Mouse (Mus musculus) limb, embryonic 10.5 days (tissue): ENCODE measurements around the gene Dpp4. TPM values are rescaled to one million over a fixed set of nuclear protein-coding genes. Genes with fewer than 3 reads are reported as not detected.
A peak's percentile ranks its signal among the peaks of the same experiment; 100 is the strongest.

Experiments used
- DNase-seq: peaks from one replicate; pipeline ENCODE4 v3.0.0-alpha.2; 2017; ENCODE audit warnings: low spot score
- H3K27ac ChIP-seq: fragments of 300-500 bp; sonication (generic); 2 replicates; pipeline ENCODE4 v1.5.1; 2016; ENCODE audit warnings: mild to moderate bottlenecking
- H3K27me3 ChIP-seq: fragments of 300-500 bp; sonication (generic); 2 replicates; pipeline ENCODE4 v1.6.1; 2016; ENCODE audit warnings: low read depth, mild to moderate bottlenecking; ENCODE audit not compliant: poor library complexity, severe bottlenecking
- H3K36me3 ChIP-seq: fragments of 300-500 bp; sonication (generic); 2 replicates; pipeline ENCODE4 v1.6.1; 2016; ENCODE audit warnings: mild to moderate bottlenecking, moderate library complexity
- H3K4me1 ChIP-seq: fragments of 300-500 bp; sonication (generic); 2 replicates; pipeline ENCODE4 v1.6.1; 2016
- H3K4me3 ChIP-seq: fragments of 300-500 bp; sonication (generic); 2 replicates; pipeline ENCODE4 v1.5.1; 2016; ENCODE audit warnings: mild to moderate bottlenecking, moderate library complexity
- H3K9me3 ChIP-seq: fragments of 300-500 bp; sonication (generic); replicated peaks from 2 replicates; pipeline ENCODE4 v1.6.1; 2016; ENCODE audit warnings: mild to moderate bottlenecking
- WGBS: fragments of 180-500 bp; shearing (Covaris S2); methylation state at CpG from one replicate; pipeline ENCODE4 v1.1.7; 2016; 5-methylcytosine and 5-hydroxymethylcytosine counted together
- polyA plus RNA-seq: library from polyadenylated mRNA; unstranded; fragments of >200 nt; fragmentation: Nextera tagmentation; extraction: Ambion mirVana; gene quantifications from 2 replicates; pipeline ENCODE4 v1.2.1, GENCODE M21; 2016

Gene Dpp4
- 0.08 and 0.23 TPM in 2 replicates for polyA plus RNA-seq

GRCm38 (mm10) chr2:62412081-62412821, at the start of gene Dpp4:
Gene Dpp4, minus strand, starts transcription at chr2:62412231.
- Histone ChIP-seq H3K4me3 (peak within 1 kb of the TSS; percentile 57), H3K27ac (peak within 1 kb of the TSS; percentile 56), H3K27me3 (peaks cover 40% of the 10 kb centered on the region), H3K9me3 (no peaks in the 10 kb centered on the region), H3K4me1 (peaks cover 21% of the 10 kb centered on the region), H3K36me3 (no peaks in the 10 kb centered on the region)
- WGBS, result 66% methylated on average over 13 of the region's 13 CpGs
- DNase-seq, result no peak

- no peak for DNase-seq
- 93% methylated on average over 12 of the region's 12 CpGs for WGBS
- peaks cover 9% of the 10 kb centered on the region for H3K4me1 ChIP-seq
- H3K27me3 ChIP-seq, result no peaks in the 10 kb centered on the region
- H3K27ac ChIP-seq, result no peak overlapping the region
- no peaks in the 10 kb centered on the region for H3K9me3 ChIP-seq
- H3K4me3 ChIP-seq, result no peak overlapping the region
- H3K36me3 ChIP-seq, result no peaks in the 10 kb centered on the region
Observed at GRCm38 (mm10) chr2:62460815-62461450, 48.9 kb upstream of the Dpp4 start.

DNA sequence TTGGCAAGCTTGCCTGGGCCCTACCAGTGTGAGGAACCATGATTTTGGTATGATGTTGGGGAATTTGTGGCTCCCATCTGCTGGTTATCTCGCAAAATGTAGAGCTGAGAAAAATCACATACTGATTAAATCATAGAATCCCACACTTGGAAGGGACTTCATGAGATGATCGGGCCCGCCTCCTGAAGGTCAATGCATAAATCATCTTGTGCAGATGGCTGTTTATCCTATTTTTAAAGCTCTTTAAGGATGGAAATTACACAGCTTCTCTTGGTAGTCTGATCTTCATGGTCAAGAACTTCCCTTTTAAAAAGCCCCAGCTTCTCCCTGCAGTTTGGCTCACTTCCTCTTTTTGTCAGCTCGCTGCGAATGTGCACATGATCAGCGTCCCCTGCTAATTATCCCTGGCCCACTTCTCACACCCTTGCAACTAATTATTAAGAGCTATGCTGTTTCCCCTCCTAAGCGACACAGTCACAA, 48.2 kb upstream of the Dpp4 start:
- no peak overlapping the region for H3K4me3 ChIP-seq
- no peaks in the 10 kb centered on the region for H3K27me3 ChIP-seq
- peaks cover 9% of the 10 kb centered on the region for H3K4me1 ChIP-seq
- 74% methylated on average over 7 of the region's 7 CpGs for WGBS
- no peak for DNase-seq
- H3K9me3 ChIP-seq, result no peaks in the 10 kb centered on the region
- H3K27ac ChIP-seq, result no peak overlapping the region
- no peaks in the 10 kb centered on the region for H3K36me3 ChIP-seq

GRCm38 (mm10) chr2:62459241-62460174, 47.5 kb upstream of the Dpp4 start:
- Histone ChIP-seq H3K27me3 (no peaks in the 10 kb centered on the region), H3K4me1 (peaks cover 9% of the 10 kb centered on the region), H3K27ac (no peak overlapping the region), H3K36me3 (no peaks in the 10 kb centered on the region), H3K9me3 (no peaks in the 10 kb centered on the region), H3K4me3 (no peak overlapping the region)
- 66% methylated on average over 18 of the region's 18 CpGs for WGBS
- no peak for DNase-seq

GRCm38 (mm10) chr2:62458070-62458469, 46.0 kb upstream of the Dpp4 start:
- Histone ChIP-seq H3K4me1 (peaks cover 9% of the 10 kb centered on the region), H3K36me3 (no peaks in the 10 kb centered on the region), H3K27ac (no peak overlapping the region), H3K4me3 (no peak overlapping the region), H3K27me3 (no peaks in the 10 kb centered on the region), H3K9me3 (no peaks in the 10 kb centered on the region)
- WGBS, result 52% methylated on average over 9 of the region's 9 CpGs
- DNase-seq, result no peak

DNA sequence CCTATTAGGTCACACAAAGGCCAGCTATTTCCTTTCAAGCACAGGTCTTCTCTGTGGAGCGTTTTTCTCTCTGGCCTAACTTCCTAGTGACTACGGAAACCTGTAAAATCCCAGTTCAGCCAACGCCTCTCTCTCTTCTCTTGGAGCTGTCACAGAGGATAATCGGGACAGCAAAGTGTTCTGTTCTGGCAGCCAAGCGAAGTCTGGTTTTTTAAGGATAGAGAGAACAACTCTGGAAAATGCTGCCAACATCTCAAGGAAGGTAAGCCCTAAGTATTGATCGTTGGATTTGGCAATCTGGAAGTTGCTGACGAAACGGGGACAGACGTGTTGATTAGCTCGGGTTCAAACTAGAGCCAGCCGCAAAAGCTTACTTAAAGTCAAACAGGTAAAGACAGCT, 43.0 kb upstream of the Dpp4 start:
- Histone ChIP-seq H3K4me3 (no peak overlapping the region), H3K9me3 (no peaks in the 10 kb centered on the region), H3K4me1 (peaks cover 4% of the 10 kb centered on the region), H3K36me3 (no peaks in the 10 kb centered on the region), H3K27ac (no peak overlapping the region), H3K27me3 (no peaks in the 10 kb centered on the region)
- WGBS, result 86% methylated on average over 11 of the region's 11 CpGs
- no peak for DNase-seq

DNA sequence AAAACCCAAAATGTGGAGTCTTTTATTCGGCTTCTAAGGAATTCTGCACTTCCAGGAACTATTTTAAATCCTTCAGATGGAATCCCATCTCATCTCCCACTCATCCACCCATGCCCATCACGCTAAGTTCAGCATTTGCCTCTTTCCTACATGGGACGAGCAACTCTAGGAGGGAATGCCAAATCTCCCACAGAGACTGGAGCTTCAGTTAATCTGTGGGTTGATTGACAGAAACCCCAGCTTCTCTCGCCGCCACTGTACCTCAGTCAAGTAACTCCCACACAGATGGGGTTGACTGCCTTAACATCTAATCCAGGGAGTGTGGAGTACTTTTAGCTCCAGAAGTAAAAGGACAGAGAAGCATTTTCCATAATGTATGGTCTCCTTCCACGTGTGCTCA, 42.0 kb upstream of the Dpp4 start:
- Histone ChIP-seq H3K4me1 (no peaks in the 10 kb centered on the region), H3K27me3 (no peaks in the 10 kb centered on the region), H3K27ac (no peak overlapping the region), H3K36me3 (no peaks in the 10 kb centered on the region), H3K9me3 (no peaks in the 10 kb centered on the region), H3K4me3 (no peak overlapping the region)
- 84% methylated on average over 6 of the region's 6 CpGs for WGBS
- no peak for DNase-seq

DNA sequence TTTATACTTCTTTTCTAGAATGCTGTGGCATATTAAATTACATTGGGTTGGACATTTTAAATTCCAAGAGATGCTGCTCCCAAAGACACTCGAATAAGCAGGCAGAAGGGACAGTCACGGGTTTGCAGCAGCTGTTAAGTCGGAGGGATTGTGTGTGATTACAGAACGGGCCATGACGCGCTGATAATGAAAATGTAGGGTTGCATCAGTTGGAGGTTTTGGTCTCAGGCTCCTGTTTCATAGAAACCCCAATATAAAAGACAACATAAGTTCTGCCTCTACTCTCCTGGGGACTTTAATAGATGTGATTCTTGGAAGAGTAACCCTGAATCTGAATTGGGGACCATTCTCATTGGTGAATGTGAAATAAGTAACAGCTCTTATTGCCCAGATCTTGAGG, 38.3 kb upstream of the Dpp4 start:
- Histone ChIP-seq H3K27me3 (no peaks in the 10 kb centered on the region), H3K27ac (no peak overlapping the region), H3K4me3 (no peak overlapping the region), H3K9me3 (no peaks in the 10 kb centered on the region), H3K4me1 (no peaks in the 10 kb centered on the region), H3K36me3 (no peaks in the 10 kb centered on the region)
- DNase-seq, result no peak
- 94% methylated on average over 6 of the region's 6 CpGs for WGBS

DNA sequence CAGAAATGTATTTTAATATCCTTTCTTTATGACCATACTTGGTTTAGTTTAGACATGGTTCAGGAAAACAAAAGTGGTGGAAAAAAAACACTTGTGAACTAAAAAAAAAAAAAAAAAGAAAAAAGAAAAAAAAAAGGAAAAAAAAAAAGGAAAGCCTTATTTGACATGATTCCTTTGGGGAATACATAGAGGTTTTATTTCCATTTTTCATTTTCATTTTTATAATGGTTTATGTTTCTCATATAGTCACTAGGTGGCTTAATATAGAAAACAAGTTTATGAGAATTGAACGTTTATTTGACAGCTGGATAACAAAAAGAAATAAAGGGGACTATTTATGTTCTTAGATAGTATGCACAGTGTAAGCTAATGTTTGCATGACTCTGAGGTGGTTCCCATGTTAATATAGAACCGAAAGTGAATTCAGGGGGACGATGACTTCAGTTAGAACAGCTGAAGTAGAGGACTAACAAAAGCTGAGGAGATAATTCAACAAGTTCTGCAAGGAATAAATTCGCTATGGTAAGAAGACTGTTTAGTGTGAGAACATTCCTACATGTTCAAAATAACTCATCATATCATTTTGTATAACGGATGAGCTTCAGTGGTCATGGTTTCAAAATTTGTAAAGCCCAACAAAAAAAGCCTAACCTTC, 37.8 kb upstream of the Dpp4 start:
- Histone ChIP-seq H3K27me3 (no peaks in the 10 kb centered on the region), H3K9me3 (no peaks in the 10 kb centered on the region), H3K4me3 (no peak overlapping the region), H3K4me1 (no peaks in the 10 kb centered on the region), H3K27ac (no peak overlapping the region), H3K36me3 (no peaks in the 10 kb centered on the region)
- no peak for DNase-seq
- 89% methylated on average over 5 of the region's 5 CpGs for WGBS

- Histone ChIP-seq H3K9me3 (no peaks in the 10 kb centered on the region), H3K27me3 (no peaks in the 10 kb centered on the region), H3K4me1 (peaks cover 6% of the 10 kb centered on the region), H3K27ac (peak overlapping the region; percentile 30; the same call in 1 of the 2 replicates), H3K4me3 (no peak overlapping the region), H3K36me3 (no peaks in the 10 kb centered on the region)
- WGBS, result 71% methylated on average over 13 of the region's 13 CpGs
- DNase-seq, result no peak
Observed at GRCm38 (mm10) chr2:62440802-62441544, 28.9 kb upstream of the Dpp4 start.

- Histone ChIP-seq H3K9me3 (no peaks in the 10 kb centered on the region), H3K27me3 (no peaks in the 10 kb centered on the region), H3K4me3 (no peak overlapping the region), H3K36me3 (no peaks in the 10 kb centered on the region), H3K27ac (no peak overlapping the region), H3K4me1 (peaks cover 6% of the 10 kb centered on the region)
- no peak for DNase-seq
- 90% methylated on average over 4 of the region's 4 CpGs for WGBS
Observed at GRCm38 (mm10) chr2:62440083-62440482, 28.1 kb upstream of the Dpp4 start.

GRCm38 (mm10) chr2:62431245-62431795, 19.3 kb upstream of the Dpp4 start:
- Histone ChIP-seq H3K9me3 (no peaks in the 10 kb centered on the region), H3K4me3 (no peak overlapping the region), H3K27ac (no peak overlapping the region), H3K36me3 (no peaks in the 10 kb centered on the region), H3K4me1 (no peaks in the 10 kb centered on the region), H3K27me3 (no peaks in the 10 kb centered on the region)
- no peak for DNase-seq
- 89% methylated on average over 8 of the region's 8 CpGs for WGBS
